Mouse (Mus musculus) adrenal gland, adult 18-20 months (tissue): ENCODE measurements around the gene Gm3383. TPM values are rescaled to one million over a fixed set of nuclear protein-coding genes. Genes with fewer than 3 reads are reported as not detected.
"Not testable (repeated sequence)": the region's sequence is repeated elsewhere in the genome, so short reads cannot be mapped to it uniquely, and the experiment has no call there.

Source experiments
- DNase-seq, 2 experiments: peaks; one replicate each; pipeline ENCODE4 v3.0.0; 2021 to 2022; ENCODE audit warnings: low spot score in 2 of 2
- long read RNA-seq, 2 experiments: library from polyadenylated mRNA; stranded (forward); transcript quantifications; one replicate each; pipeline ENCODE4 v2.0.0; 2021
- total RNA-seq, 2 experiments: library from RNA; stranded (reverse); gene quantifications; 1 replicate in 1 of 2; 2 replicates in 1 of 2; pipeline ENCODE4 v1.2.3; 2021

The Gm3383 gene
- total RNA-seq: under 1 TPM in 1 of 2 experiments, not detected in 1; 0.70 TPM
- long read RNA-seq, experiment 1: 0 reads
- long read RNA-seq, experiment 2: 0 reads

GRCm38 (mm10) chr14:5807882-5808281 lies at the start of gene Gm3383:
Gene Gm3383 (minus strand): TSS chr14:5807982.
- not testable (repeated sequence) for DNase-seq

GRCm38 (mm10) chr14:5855911-5856310 lies 48.1 kb upstream of the Gm3383 start:
- DNase-seq: peak in 1 of 2 experiments; percentile 15

GRCm38 (mm10) chr14:5830229-5830628 lies 22.4 kb upstream of the Gm3383 start, which contains the start of gene Gm3424:
Gene Gm3424 (minus strand): TSS chr14:5830329.
- not testable (repeated sequence) for DNase-seq

GRCm38 (mm10) chr14:5812699-5813356 lies 5.0 kb upstream of the Gm3383 start:
- not testable (repeated sequence) for DNase-seq

DNA sequence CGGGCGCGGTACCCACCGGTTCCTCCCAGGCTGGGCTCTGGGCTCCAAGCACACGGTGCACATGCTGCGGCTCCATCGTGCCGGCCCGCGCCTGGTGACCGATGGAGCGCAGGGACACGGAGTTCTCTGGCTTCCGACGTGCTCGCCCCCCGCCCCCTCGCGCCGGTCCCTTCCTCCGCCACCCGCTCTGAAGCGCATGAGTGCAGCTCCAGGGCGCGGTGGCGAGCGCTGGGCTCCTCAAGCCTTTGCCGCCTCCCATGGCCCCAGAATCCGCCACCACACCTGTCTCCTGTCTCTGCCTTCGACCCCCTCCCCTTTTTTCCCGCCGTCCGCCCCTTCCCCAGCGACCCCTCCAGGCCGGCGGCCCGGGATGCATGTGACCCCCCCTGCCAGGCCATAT lies 66.3 kb downstream of the Gm3383 start, which contains the start of gene Gm3373:
Gene Gm3373, minus strand, starts transcription at position 101 of the 400 bp plus-strand sequence.
- DNase-seq: not testable (repeated sequence)

DNA sequence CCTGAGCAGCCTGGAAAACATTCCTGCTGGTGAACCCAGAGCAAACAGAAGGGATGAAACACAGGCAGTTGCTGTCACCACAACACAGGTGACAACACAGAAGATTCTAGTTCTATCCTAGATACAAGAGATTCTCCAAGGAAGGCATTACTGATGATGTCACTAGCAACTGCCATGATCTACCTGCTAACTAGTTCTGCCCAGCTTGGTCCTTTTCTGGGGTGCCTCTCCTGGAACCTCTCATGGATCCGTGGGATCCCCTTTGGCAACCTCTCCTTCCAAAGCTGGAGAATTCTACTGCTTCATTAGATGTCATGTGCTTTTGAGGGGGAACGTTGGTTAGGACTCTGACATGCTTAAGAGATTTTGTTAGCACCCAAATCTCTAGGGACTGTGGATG lies 120.4 kb downstream of the Gm3383 start, which contains the start of gene Gm9603:
Gene Gm9603, minus strand, starts transcription at position 101 of the 400 bp plus-strand sequence.
- DNase-seq: not testable (repeated sequence)

DNA sequence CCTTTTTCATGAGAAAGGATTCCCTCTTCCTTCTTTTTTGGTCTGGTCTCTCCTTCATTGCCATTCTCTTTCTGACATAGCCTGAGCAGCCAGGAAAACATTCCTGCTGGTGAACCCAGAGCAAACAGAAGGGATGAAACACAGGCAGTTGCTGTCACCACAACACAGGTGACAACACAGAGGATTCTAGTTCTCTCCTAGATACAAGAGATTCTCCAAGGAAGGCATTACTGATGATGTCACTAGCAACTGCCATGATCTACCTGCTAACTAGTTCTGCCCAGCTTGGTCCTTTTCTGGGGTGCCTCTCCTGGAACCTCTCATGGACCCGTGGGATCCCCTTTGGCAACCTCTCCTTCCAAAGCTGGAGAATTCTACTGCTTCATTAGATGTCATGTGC lies 174.9 kb downstream of the Gm3383 start, which contains the start of gene Gm8265:
Gene Gm8265, minus strand, starts transcription at position 101 of the 400 bp plus-strand sequence.
- not testable (repeated sequence) for DNase-seq

Other genes with a start within 250 kb of the Gm3383 start
- not detected for gene Gm8265, start 175.0 kb downstream of the Gm3383 start, total RNA-seq
- not detected for gene Gm9603, start 120.5 kb downstream of the Gm3383 start, total RNA-seq
- not detected for gene Gm3373, start 66.4 kb downstream of the Gm3383 start, total RNA-seq
- not detected for gene Gm3424, start 22.3 kb upstream of the Gm3383 start, total RNA-seq
- not detected for gene Gm8237, start 72.4 kb upstream of the Gm3383 start, total RNA-seq
- under 1 TPM in 1 of 2 experiments, not detected in 1; 0.16 TPM for gene Gm3248, start 153.8 kb upstream of the Gm3383 start, total RNA-seq
- not detected for gene Gm3453, start 171.2 kb upstream of the Gm3383 start, total RNA-seq